Mouse (Mus musculus): Measurements from ENCODE around the gene Lama2.

Lama2 gene

GRCm38 (mm10) chr10:27193986-27194908 is 425.3 kb downstream of the Lama2 start:
- DNase-seq (ENCODE audit: extremely low read depth, insufficient read length, low spot score) = no peak

- no peak for DNase-seq (ENCODE audit: extremely low read depth, insufficient read length, low spot score)
Observed at GRCm38 (mm10) chr10:27188630-27189365, 430.8 kb downstream of the Lama2 start.

GRCm38 (mm10) chr10:27184185-27184584 is 435.4 kb downstream of the Lama2 start:
- DNase-seq (ENCODE audit: extremely low read depth, insufficient read length, low spot score) = no peak

GRCm38 (mm10) chr10:27174271-27174670 is 445.3 kb downstream of the Lama2 start:
- DNase-seq (ENCODE audit: extremely low read depth, insufficient read length, low spot score) = no peak

GRCm38 (mm10) chr10:27164738-27165137 is 454.8 kb downstream of the Lama2 start:
- DNase-seq (ENCODE audit: extremely low read depth, insufficient read length, low spot score) = no peak

GRCm38 (mm10) chr10:27162364-27162763 is 457.2 kb downstream of the Lama2 start:
- no peak for DNase-seq (ENCODE audit: extremely low read depth, insufficient read length, low spot score)

- DNase-seq (ENCODE audit: extremely low read depth, insufficient read length, low spot score) = no peak
Observed at GRCm38 (mm10) chr10:27150220-27150619, 469.3 kb downstream of the Lama2 start.

GRCm38 (mm10) chr10:27140422-27140821 is 479.1 kb downstream of the Lama2 start:
- no peak for DNase-seq (ENCODE audit: extremely low read depth, insufficient read length, low spot score)

GRCm38 (mm10) chr10:27135768-27136167 is 483.8 kb downstream of the Lama2 start:
- DNase-seq (ENCODE audit: extremely low read depth, insufficient read length, low spot score) = no peak

GRCm38 (mm10) chr10:27133135-27133534 is 486.4 kb downstream of the Lama2 start:
- peak; percentile 25 for DNase-seq (ENCODE audit: extremely low read depth, insufficient read length, low spot score)

GRCm38 (mm10) chr10:27127454-27127853 is 492.1 kb downstream of the Lama2 start:
- no peak for DNase-seq (ENCODE audit: extremely low read depth, insufficient read length, low spot score)

- DNase-seq (ENCODE audit: extremely low read depth, insufficient read length, low spot score) = no peak
Observed at GRCm38 (mm10) chr10:27123763-27124162, 495.8 kb downstream of the Lama2 start.

GRCm38 (mm10) chr10:27117815-27118214 is 501.7 kb downstream of the Lama2 start:
- DNase-seq (ENCODE audit: extremely low read depth, insufficient read length, low spot score) = peak; percentile 49

GRCm38 (mm10) chr10:27116938-27117647 is 502.5 kb downstream of the Lama2 start:
- no peak for DNase-seq (ENCODE audit: extremely low read depth, insufficient read length, low spot score)

- no peak for DNase-seq (ENCODE audit: extremely low read depth, insufficient read length, low spot score)
Observed at GRCm38 (mm10) chr10:27114131-27114530, 505.4 kb downstream of the Lama2 start.

GRCm38 (mm10) chr10:27103811-27104210 is 515.7 kb downstream of the Lama2 start:
- DNase-seq (ENCODE audit: extremely low read depth, insufficient read length, low spot score) = no peak

GRCm38 (mm10) chr10:27101800-27102353 is 517.7 kb downstream of the Lama2 start:
- DNase-seq (ENCODE audit: extremely low read depth, insufficient read length, low spot score) = no peak

GRCm38 (mm10) chr10:27077113-27077512 is 542.4 kb downstream of the Lama2 start:
- no peak for DNase-seq (ENCODE audit: extremely low read depth, insufficient read length, low spot score)

- no peak for DNase-seq (ENCODE audit: extremely low read depth, insufficient read length, low spot score)
Observed at GRCm38 (mm10) chr10:27068794-27069435, 550.6 kb downstream of the Lama2 start.

GRCm38 (mm10) chr10:27063671-27064070 is 555.9 kb downstream of the Lama2 start:
- peak; percentile 80 for DNase-seq (ENCODE audit: extremely low read depth, insufficient read length, low spot score)

All from 3134 (cell line).